Comparison of ENCODE assay signal across 8 mouse cellular contexts in the genomic region with DNA sequence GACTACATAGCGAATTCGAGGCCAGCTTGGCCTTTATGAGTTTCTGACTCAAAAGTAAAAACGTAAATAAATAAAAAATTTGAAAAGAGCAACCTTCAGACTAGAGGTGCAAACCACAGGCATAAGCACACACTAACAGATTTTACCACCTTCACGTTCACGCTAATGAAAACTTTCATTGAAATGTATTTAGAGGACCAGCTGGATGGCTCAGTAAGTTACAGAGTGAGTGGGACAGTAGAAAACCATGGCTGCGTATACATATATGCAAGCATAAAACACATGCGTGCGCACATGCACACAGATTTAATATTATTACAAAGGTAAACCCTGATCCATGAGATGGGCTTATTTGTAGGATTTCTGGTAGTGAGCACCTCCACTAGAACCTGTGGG. TPM values are rescaled to one million over a fixed set of nuclear protein-coding genes. Genes with fewer than 3 reads are reported as not detected.
A peak's percentile ranks its signal among the peaks of the same experiment; 100 is the strongest.
DNase-seq lines count a peak whose midpoint lies in the region; ATAC-seq and TF ChIP-seq lines count a peak whose summit lies in the region.

No protein-coding gene starts in this region.

- no peak overlapping the region for H3K9ac ChIP-seq in heart, embryonic 15.5 days
- no peak overlapping the region for H3K9ac ChIP-seq in hindbrain, embryonic 15.5 days
- H3K9ac ChIP-seq in midbrain, embryonic 11.5 days (ENCODE audit: low read length), result 0 out of 2 replicates have a peak overlapping the region, but pooled peaks have one; percentile 12

- H3K36me3 ChIP-seq in heart, embryonic 15.5 days, result peaks cover 35% of the 10 kb centered on the region
- peaks cover 32% of the 10 kb centered on the region for H3K36me3 ChIP-seq in hindbrain, embryonic 15.5 days
- peaks cover 29% of the 10 kb centered on the region for H3K36me3 ChIP-seq in midbrain, embryonic 11.5 days (ENCODE audit: control insufficient read depth, insufficient read depth, low read length)

- DNase-seq in heart, adult 18-20 months, result no peak
- no peak for DNase-seq in midbrain, embryonic 11.5 days (ENCODE audit: low spot score, missing footprints)
- DNase-seq in gastrocnemius, postnatal 14 days, result no peak
- no peak for DNase-seq in layer of hippocampus, postnatal 10 days (ENCODE audit: low spot score in 2 of 2)
- no peak for DNase-seq in layer of hippocampus, adult 18-20 months (ENCODE audit: low spot score in 2 of 2)

- WGBS in heart, embryonic 15.5 days, result 43% methylated on average over 8 of the region's 8 CpGs
- 44% methylated on average over 8 of the region's 8 CpGs for WGBS in hindbrain, embryonic 15.5 days
- 48% methylated on average over 8 of the region's 8 CpGs for WGBS in midbrain, embryonic 11.5 days

- intact Hi-C loops in gastrocnemius, postnatal 14 days (cut with DNase I; ENCODE audit: low total_unique reads), result no loop called here

- peak overlapping the region; percentile 57 for H3K4me2 ChIP-seq in heart, embryonic 15.5 days
- H3K4me2 ChIP-seq in hindbrain, embryonic 15.5 days, result peak overlapping the region; percentile 53
- H3K4me2 ChIP-seq in midbrain, embryonic 11.5 days, result peak overlapping the region; percentile 46

- no peaks in the 10 kb centered on the region for H3K9me3 ChIP-seq in heart, embryonic 15.5 days (replicated peaks)
- no peaks in the 10 kb centered on the region for H3K9me3 ChIP-seq in hindbrain, embryonic 15.5 days
- no peaks in the 10 kb centered on the region for H3K9me3 ChIP-seq in midbrain, embryonic 11.5 days (ENCODE audit: control insufficient read depth, low read length)

- no peak for TF ChIP-seq CTCF in bone marrow macrophage, adult 2 months (IDR thresholded peaks at IDR 0.05; ENCODE audit: low read depth, low read length)

- TF ChIP-seq POLR2A in bone marrow macrophage, adult 2 months (IDR thresholded peaks at IDR 0.05; ENCODE audit: borderline replicate concordance, low read depth, low read length), result no peak

- H3K4me3 ChIP-seq in heart, embryonic 15.5 days, result peak overlapping the region; percentile 67
- no peak overlapping the region; the same call in 1 of the 2 replicates for H3K4me3 ChIP-seq in bone marrow macrophage, adult 2 months (ENCODE audit: insufficient read depth, low read length)
- peak overlapping the region; percentile 74 for H3K4me3 ChIP-seq in hindbrain, embryonic 15.5 days
- peak overlapping the region; percentile 77; the same call in 1 of the 2 replicates for H3K4me3 ChIP-seq in midbrain, embryonic 11.5 days (ENCODE audit: low read depth, low read length)

- peaks cover 4% of the 10 kb centered on the region; the same call in 1 of the 2 replicates for H3K27me3 ChIP-seq in heart, embryonic 15.5 days
- H3K27me3 ChIP-seq in hindbrain, embryonic 15.5 days, result 0 out of 2 replicates have a peak, but pooled peaks cover 3% of the 10 kb centered on the region
- no peaks in the 10 kb centered on the region for H3K27me3 ChIP-seq in midbrain, embryonic 11.5 days (ENCODE audit: control insufficient read depth, insufficient read depth, low read length)

- H3K27ac ChIP-seq in heart, embryonic 15.5 days, result no peak overlapping the region; the same call in 1 of the 2 replicates
- peak overlapping the region; percentile 47; the same call in 1 of the 2 replicates for H3K27ac ChIP-seq in bone marrow macrophage, adult 2 months (ENCODE audit: insufficient read depth, low read depth, low read length)
- no peak overlapping the region for H3K27ac ChIP-seq in hindbrain, embryonic 15.5 days (replicated peaks)
- no peak overlapping the region; the same call in 1 of the 2 replicates for H3K27ac ChIP-seq in midbrain, embryonic 11.5 days (ENCODE audit: low read depth, low read length)

- H3K4me1 ChIP-seq in heart, embryonic 15.5 days (replicated peaks), result peaks cover 30% of the 10 kb centered on the region
- peaks cover 36% of the 10 kb centered on the region for H3K4me1 ChIP-seq in bone marrow macrophage, adult 2 months (ENCODE audit: control insufficient read depth, insufficient read depth, low read length)
- H3K4me1 ChIP-seq in hindbrain, embryonic 15.5 days (replicated peaks), result peaks cover 39% of the 10 kb centered on the region
- peaks cover 21% of the 10 kb centered on the region for H3K4me1 ChIP-seq in midbrain, embryonic 11.5 days (ENCODE audit: control insufficient read depth, insufficient read depth, low read length)

- ATAC-seq in heart, embryonic 15.5 days (replicated peaks; ENCODE audit: insufficient number of reproducible peaks, insufficient read depth, low FRiP score, low read depth), result no peak
- peak; percentile 12 for ATAC-seq in hindbrain, embryonic 15.5 days (ENCODE audit: low FRiP score, low read depth)
- peak; percentile 43 for ATAC-seq in midbrain, embryonic 11.5 days (ENCODE audit: low FRiP score)

RNA-seq across cellular contexts. Expression of gene Rps3, which starts 0.4 kb away (rescaled TPM):
- 437 and 490 TPM in 2 replicates for polyA plus RNA-seq in heart, embryonic 15.5 days (2015; fragmentation: Nextera tagmentation; extraction: Ambion mirVana)
- total RNA-seq in heart, adult 18-20 months (2021), result 100 to 1,000 TPM; 359 to 372 TPM
- 1,023 and 1,161 TPM in 2 replicates for polyA plus RNA-seq in bone marrow macrophage, adult 2 months (2012; ENCODE audit: insufficient read depth, insufficient read length, missing spikeins)
- polyA plus RNA-seq in hindbrain, embryonic 15.5 days (2015; fragmentation: Nextera tagmentation; extraction: Ambion mirVana), result 401 and 427 TPM in 2 replicates
- polyA plus RNA-seq in midbrain, embryonic 11.5 days (2014; fragmentation: Nextera tagmentation; extraction: Ambion mirVana), result 716 and 724 TPM in 2 replicates
- total RNA-seq in gastrocnemius, postnatal 14 days (2021), result 100 to 1,000 TPM; 262 to 278 TPM
- 100 to 1,000 TPM; 314 to 330 TPM for total RNA-seq in layer of hippocampus, postnatal 10 days (2021)
- 100 to 1,000 TPM; 288 to 291 TPM for total RNA-seq in layer of hippocampus, adult 18-20 months (2021)

RNA-seq across cellular contexts. Expression of gene Klhl35, which starts 18.1 kb away (rescaled TPM):
- 0.63 and 0.73 TPM in 2 replicates for polyA plus RNA-seq in heart, embryonic 15.5 days (2015; fragmentation: Nextera tagmentation; extraction: Ambion mirVana)
- total RNA-seq in heart, adult 18-20 months (2021), result not detected
- 0.63 TPM in 1 of 2 replicates, not detected in the other for polyA plus RNA-seq in bone marrow macrophage, adult 2 months (2012; ENCODE audit: insufficient read depth, insufficient read length, missing spikeins)
- 5.0 and 7.3 TPM in 2 replicates for polyA plus RNA-seq in hindbrain, embryonic 15.5 days (2015; fragmentation: Nextera tagmentation; extraction: Ambion mirVana)
- 22.5 and 22.9 TPM in 2 replicates for polyA plus RNA-seq in midbrain, embryonic 11.5 days (2014; fragmentation: Nextera tagmentation; extraction: Ambion mirVana)
- total RNA-seq in gastrocnemius, postnatal 14 days (2021), result under 1 TPM in 1 of 2 experiments, not detected in 1; 0.38 TPM
- total RNA-seq in layer of hippocampus, postnatal 10 days (2021), result 1 to 10 TPM; 4.8 to 6.2 TPM
- 1 to 10 TPM; 2.2 to 2.3 TPM for total RNA-seq in layer of hippocampus, adult 18-20 months (2021)

RNA-seq across cellular contexts. Expression of gene Arrb1, which starts 51.3 kb away (rescaled TPM):
- 4.7 and 8.0 TPM in 2 replicates for polyA plus RNA-seq in heart, embryonic 15.5 days (2015; fragmentation: Nextera tagmentation; extraction: Ambion mirVana)
- 10 to 100 TPM; 23.3 to 23.7 TPM for total RNA-seq in heart, adult 18-20 months (2021)
- 127 and 135 TPM in 2 replicates for polyA plus RNA-seq in bone marrow macrophage, adult 2 months (2012; ENCODE audit: insufficient read depth, insufficient read length, missing spikeins)
- polyA plus RNA-seq in hindbrain, embryonic 15.5 days (2015; fragmentation: Nextera tagmentation; extraction: Ambion mirVana), result 17.5 and 19.1 TPM in 2 replicates
- polyA plus RNA-seq in midbrain, embryonic 11.5 days (2014; fragmentation: Nextera tagmentation; extraction: Ambion mirVana), result 4.1 and 4.6 TPM in 2 replicates
- total RNA-seq in gastrocnemius, postnatal 14 days (2021), result 10 to 100 TPM; 14.3 to 15.2 TPM
- total RNA-seq in layer of hippocampus, postnatal 10 days (2021), result 100 to 1,000 TPM; 150 to 192 TPM
- total RNA-seq in layer of hippocampus, adult 18-20 months (2021), result 100 to 1,000 TPM; 143 to 168 TPM

Comparison
In these comparisons a context has a peak if more than half of its experiments do, and no peak if none do; other contexts are left out.
1. RNA of gene Arrb1, which starts 51.3 kb away (total RNA-seq): 150 to 192 TPM in layer of hippocampus, postnatal 10 days and 143 to 168 TPM in layer of hippocampus, adult 18-20 months; 23.3 to 23.7 TPM in heart, adult 18-20 months and 14.3 to 15.2 TPM in gastrocnemius, postnatal 14 days; every median in the first group is over 4 times any median in the second.
2. Peak in every context shown above with its lines, with median percentiles within 50 percentile points of each other: H3K4me2 ChIP-seq.